Comparison of ENCODE assay signal across 11 mouse cellular contexts in genomic region chr16:38392126-38392894, GRCm38 (mm10). TPM values are rescaled to one million over a fixed set of nuclear protein-coding genes. Genes with fewer than 3 reads are reported as not detected.
DNase-seq lines count a peak whose midpoint lies in the region; ATAC-seq lines count a peak whose summit lies in the region.
"Had no signal": no experiment of that assay in that cellular context is flagged by ENCODE, and none has a peak within 500 bp of the region (broad histone marks: within the 10 kb centered on the region; RNA-seq: fewer than 3 reads in every experiment).

No protein-coding gene starts in this region.

- no peak overlapping the region for H3K9ac ChIP-seq in heart, embryonic 12.5 days

- H3K4me1 ChIP-seq in heart, embryonic 12.5 days (replicated peaks): peaks cover 24% of the 10 kb centered on the region

- DNase-seq in urinary bladder, postnatal 14 days (ENCODE audit: low spot score): peak; percentile 42
- no peak for DNase-seq in urinary bladder, postnatal 4 days (ENCODE audit: low spot score in 2 of 2)
- DNase-seq in kidney, postnatal 25 days: peak; percentile 43 to 71
- DNase-seq in spleen, adult 12 weeks (ENCODE audit: low spot score): no peak
- no peak for DNase-seq in urinary bladder, postnatal 10 days (ENCODE audit: low spot score)
- DNase-seq in embryo, embryonic 10.5 days (ENCODE audit: low spot score): no peak
- DNase-seq: cerebellum, adult 9-10 months; right cerebral cortex, postnatal 4 days had no signal

- WGBS in heart, embryonic 12.5 days: 64% methylated on average over 23 of the region's 23 CpGs

- H3K36me3 ChIP-seq in heart, embryonic 12.5 days: no peaks in the 10 kb centered on the region

- H3K9me3 ChIP-seq in heart, embryonic 12.5 days (replicated peaks): no peaks in the 10 kb centered on the region

- no peaks in the 10 kb centered on the region for H3K27me3 ChIP-seq in heart, embryonic 12.5 days (replicated peaks)

- H3K27ac ChIP-seq in heart, embryonic 12.5 days (ENCODE audit: poor library complexity, severe bottlenecking): peak overlapping the region; percentile 9; the same call in 1 of the 2 replicates

- no peak overlapping the region for H3K4me3 ChIP-seq in heart, embryonic 12.5 days

- ATAC-seq in heart, embryonic 12.5 days (ENCODE audit: insufficient number of reproducible peaks, low FRiP score): no peak
- ATAC-seq: forebrain, embryonic 14.5 days; midbrain, embryonic 16.5 days had no signal

- H3K4me2 ChIP-seq in heart, embryonic 12.5 days: peak overlapping the region; percentile 36

RNA-seq across cellular contexts. Expression of gene Popdc2, which starts 30.3 kb away (rescaled TPM):
- 308 and 330 TPM in 2 replicates for polyA plus RNA-seq in heart, embryonic 12.5 days (2016; fragmentation: Nextera tagmentation; extraction: Ambion mirVana)

RNA-seq across cellular contexts. Expression of gene Pla1a, which starts 40.6 kb away (rescaled TPM):
- polyA plus RNA-seq in heart, embryonic 12.5 days (2016; fragmentation: Nextera tagmentation; extraction: Ambion mirVana): 0.17 and 0.28 TPM in 2 replicates

RNA-seq across cellular contexts. Expression of gene Gm21987, which starts 45.5 kb away (rescaled TPM):
- 2.5 and 3.8 TPM in 2 replicates for polyA plus RNA-seq in heart, embryonic 12.5 days (2016; fragmentation: Nextera tagmentation; extraction: Ambion mirVana)
- polyA plus RNA-seq: forebrain, embryonic 14.5 days; midbrain, embryonic 16.5 days had no signal

RNA-seq across cellular contexts. Expression of gene Cox17, which starts 45.5 kb away (rescaled TPM):
- polyA plus RNA-seq in heart, embryonic 12.5 days (2016; fragmentation: Nextera tagmentation; extraction: Ambion mirVana): 301 and 307 TPM in 2 replicates

RNA-seq across cellular contexts. Expression of gene Maats1, which starts 50.4 kb away (rescaled TPM):
- 0.09 TPM in 1 of 2 replicates, not detected in the other for polyA plus RNA-seq in heart, embryonic 12.5 days (2016; fragmentation: Nextera tagmentation; extraction: Ambion mirVana)

Comparison
In these comparisons a context has a peak if more than half of its experiments do, and no peak if none do; other contexts are left out.
1. DNase-seq: peak in urinary bladder, postnatal 14 days (single experiment) and kidney, postnatal 25 days (2 of 2); none in urinary bladder, postnatal 4 days (0 of 2), spleen, adult 12 weeks (single experiment), urinary bladder, postnatal 10 days (single experiment) and embryo, embryonic 10.5 days (single experiment).